Mouse (Mus musculus) large intestine, adult 2 months (tissue): ENCODE results near the gene D330020A13Rik. TPM values are rescaled to one million over a fixed set of nuclear protein-coding genes. Genes with fewer than 3 reads are reported as not detected.
"Not testable (repeated sequence)": the region's sequence is repeated elsewhere in the genome, so short reads cannot be mapped to it uniquely, and the experiment has no call there.

Experiments used
- DNase-seq: peaks from one replicate; pipeline ENCODE4 v3.0.0-alpha.2; 2012; ENCODE audit warnings: low read depth, low spot score
- WGBS: fragments of 180-500 bp; shearing (Covaris S2); methylation state at CpG from one replicate; pipeline ENCODE4 v1.1.7; 2018; 5-methylcytosine and 5-hydroxymethylcytosine counted together
- polyA plus RNA-seq: library from polyadenylated mRNA; depleted of rRNA; stranded (reverse); fragments of >200 nt; gene quantifications from 2 replicates; pipeline ENCODE4 v1.2.3, GENCODE M21; 2012; rRNA removed

The D330020A13Rik gene
- polyA plus RNA-seq, 1 experiment, result not detected

GRCm38 (mm10) chr6:120291396-120292009, 2.7 kb upstream of the D330020A13Rik start:
- 80% methylated on average over 7 of the region's 7 CpGs for WGBS
- no peak for DNase-seq

GRCm38 (mm10) chr6:120294785-120295133, 595 bp downstream of the D330020A13Rik start:
- WGBS, result under 1% methylated on average over 16 of the region's 16 CpGs

DNA sequence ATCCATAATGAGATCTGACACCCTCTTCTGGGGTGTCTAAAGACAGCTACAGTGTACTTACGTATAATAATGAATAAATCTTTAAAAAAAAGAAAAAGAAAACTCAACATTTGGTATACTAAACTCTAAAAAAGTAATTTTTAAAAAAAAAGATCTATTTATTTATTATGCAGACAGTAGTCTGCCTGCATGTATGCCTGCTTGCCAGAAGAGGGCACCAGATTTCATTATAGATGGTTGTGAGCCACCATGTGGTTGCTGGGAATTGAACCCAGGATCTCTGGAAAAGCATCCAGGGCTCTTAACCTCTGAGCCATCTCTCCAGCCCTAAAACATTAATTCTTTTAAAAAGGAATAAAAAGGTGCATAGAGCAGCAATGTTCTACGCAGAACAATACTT, 2.4 kb downstream of the D330020A13Rik start:
- 94% methylated on average over 2 of the region's 2 CpGs for WGBS
- DNase-seq, result not testable (repeated sequence)

More at GRCm38 (mm10) chr6:120294785-120295133, 595 bp downstream of the D330020A13Rik start:
- no peak for DNase-seq

DNA sequence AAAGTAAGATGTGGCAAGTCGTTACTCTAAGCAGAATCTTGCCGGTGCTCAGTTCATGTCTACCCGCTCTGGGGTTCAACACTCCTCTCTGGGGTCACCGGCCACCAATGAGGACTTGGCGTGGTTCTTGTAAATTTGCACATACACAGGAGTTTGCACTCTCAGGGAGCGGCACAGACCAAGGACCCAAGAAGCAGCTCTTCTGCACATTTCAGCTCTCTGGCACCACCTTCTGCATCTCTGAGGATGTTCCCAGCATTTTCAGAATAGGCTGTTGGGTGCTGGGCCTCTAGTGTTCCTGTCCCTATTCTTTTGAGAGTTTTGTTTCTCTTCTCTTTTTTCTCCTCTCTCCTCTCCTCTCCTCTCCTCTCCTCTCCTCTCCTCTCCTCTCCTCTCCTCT, 7.0 kb downstream of the D330020A13Rik start:
- DNase-seq, result no peak
- WGBS, result 13% methylated on average over 6 of the region's 6 CpGs

DNA sequence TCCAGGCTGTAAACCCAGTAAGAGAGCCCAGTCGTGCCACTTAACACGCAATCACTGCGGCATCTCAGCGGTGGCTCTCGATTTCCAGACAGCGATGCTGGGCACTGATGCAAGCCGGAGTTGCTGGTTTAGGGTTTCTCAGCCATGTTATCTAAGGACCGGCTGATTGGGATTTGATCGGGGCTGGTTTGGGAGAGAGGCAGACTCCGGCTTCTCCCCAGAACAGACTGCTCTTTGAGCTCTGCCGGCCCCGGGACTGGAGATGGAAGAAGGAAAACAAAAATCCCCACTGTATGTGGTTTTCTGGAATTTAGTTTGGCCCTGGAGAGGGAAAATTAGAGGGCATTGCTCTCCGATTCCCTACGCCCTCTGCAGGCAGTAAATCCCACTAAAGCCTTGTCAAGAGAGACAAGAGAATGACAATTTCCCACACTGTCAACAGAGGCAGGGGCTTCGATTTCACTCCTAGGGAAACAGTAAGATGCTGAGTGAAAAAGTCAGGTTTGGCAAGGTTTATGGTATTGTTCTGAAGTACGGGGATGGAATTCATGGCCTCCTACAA, 8.7 kb downstream of the D330020A13Rik start:
- DNase-seq, result no peak
- 39% methylated on average over 16 of the region's 16 CpGs for WGBS

DNA sequence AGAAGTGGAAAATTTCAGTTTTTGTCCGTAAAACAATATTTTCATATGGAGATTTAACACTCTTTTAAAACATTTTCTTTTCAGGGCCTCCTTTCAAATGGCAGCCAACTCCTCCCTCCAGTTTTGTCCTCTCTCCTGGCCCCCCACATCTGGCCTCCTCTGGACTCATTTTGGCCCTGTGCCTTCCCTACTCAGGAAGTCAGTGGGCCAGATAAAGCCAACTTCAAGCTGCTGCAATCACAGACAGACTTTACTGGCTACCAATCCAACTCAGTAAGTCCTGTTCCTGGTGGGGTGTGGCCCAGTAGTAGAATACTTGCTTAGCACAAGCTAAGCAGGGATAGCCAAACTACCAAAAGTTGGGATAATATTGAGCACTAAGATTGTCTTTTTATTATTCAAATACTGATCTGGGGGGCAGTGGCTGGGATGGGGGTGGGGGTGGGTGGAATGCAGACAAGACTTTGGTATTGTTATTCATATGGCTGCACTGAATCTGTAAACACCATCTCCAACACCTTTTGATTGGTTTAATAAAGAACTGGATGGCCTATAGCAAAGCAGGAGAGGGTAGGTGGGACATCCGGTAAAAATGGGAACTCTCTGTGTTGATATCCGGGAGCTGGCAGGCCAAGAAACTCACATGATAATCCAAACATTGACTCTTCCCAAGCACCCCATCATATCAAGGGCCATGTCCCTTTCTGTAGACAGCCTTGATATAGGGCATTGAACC, 12.9 kb downstream of the D330020A13Rik start:
- DNase-seq, result no peak
- 89% methylated on average over 3 of the region's 3 CpGs for WGBS

- no peak for DNase-seq
- WGBS, result 45% methylated on average over 9 of the region's 9 CpGs
These were observed 15.2 kb downstream of the D330020A13Rik start for GRCm38 (mm10) chr6:120309338-120309737.

DNA sequence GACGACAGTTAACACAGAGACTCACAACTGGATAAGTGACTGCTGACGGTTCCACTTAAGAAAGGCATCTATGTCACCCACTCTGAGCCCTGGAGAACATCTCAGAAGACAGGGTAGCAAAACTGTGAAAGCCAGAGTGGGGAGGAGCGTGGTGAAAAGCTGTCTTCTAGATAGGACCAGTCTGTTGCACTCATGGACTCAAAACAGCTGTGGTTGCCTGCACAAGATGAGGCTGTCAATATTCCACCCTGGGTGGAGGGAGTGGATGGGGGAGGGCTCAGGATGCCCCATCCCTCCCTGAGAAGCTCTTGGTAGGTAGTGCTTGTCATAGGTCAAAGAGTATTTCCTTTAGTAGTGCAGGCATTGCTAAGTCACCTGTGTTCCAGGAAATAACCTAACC, 15.6 kb downstream of the D330020A13Rik start:
- WGBS, result 24% methylated on average over 3 of the region's 3 CpGs

GRCm38 (mm10) chr6:120312443-120312842, 18.3 kb downstream of the D330020A13Rik start:
- no peak for DNase-seq
- 73% methylated on average over 5 of the region's 5 CpGs for whole genome bisulfite sequencing

More for the DNA sequence above, 15.6 kb downstream of the D330020A13Rik start:
- DNase-seq, result no peak

DNA sequence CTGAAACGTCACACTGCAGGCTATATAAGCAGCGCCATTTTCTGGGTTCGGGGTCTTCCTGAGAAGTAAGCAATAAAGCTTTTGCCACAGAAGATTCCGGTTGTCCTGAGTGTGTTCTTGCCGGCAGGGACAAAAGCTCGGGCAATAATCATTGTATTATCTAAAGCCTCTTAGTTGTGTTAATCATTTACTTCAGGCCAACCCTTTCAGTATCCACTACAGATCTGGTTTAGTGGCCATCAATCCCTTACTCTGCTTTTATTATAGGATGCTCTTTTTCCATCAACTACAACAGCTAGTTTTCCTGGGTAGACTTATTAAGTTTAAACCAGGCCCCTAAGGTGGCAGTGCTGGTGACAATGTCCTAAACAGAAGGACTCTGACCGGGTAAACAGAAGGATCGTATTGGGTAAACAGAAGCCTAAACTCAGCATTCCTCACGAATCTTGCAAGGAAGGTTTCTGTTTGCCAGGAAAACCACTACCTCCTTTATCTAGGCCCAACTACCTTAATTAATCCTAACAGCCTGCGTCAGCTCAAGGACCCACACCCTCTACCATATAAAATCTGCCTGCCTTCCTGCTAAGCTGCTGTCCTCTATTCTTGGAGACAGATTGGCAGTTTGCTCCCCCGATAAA, 24.3 kb downstream of the D330020A13Rik start:
- no peak for DNase-seq
- WGBS, result 26% methylated on average over 11 of the region's 11 CpGs

DNA sequence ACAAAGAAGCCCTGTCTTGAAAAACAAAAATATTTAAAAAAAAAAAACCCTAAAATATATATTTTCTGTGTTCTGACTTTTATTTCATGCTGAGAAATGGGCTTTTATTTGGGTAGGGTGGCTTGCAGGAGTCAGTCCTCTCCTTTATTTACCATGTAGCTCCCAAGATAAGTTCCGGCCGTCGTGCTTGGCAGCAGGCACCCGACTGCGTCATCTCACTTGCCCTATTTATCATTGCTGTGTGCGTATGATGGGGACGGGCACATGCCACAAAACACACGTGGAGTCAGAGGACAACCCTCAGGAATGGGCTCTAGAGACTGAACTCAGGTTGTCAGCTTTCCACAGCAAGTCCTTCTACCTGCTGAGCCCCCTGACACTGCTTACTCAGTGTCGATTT, 25.0 kb downstream of the D330020A13Rik start:
- 39% methylated on average over 9 of the region's 9 CpGs for WGBS
- no peak for DNase-seq

GRCm38 (mm10) chr6:120320369-120320768, 26.2 kb downstream of the D330020A13Rik start:
- DNase-seq, result no peak
- 51% methylated on average over 2 of the region's 2 CpGs for WGBS

GRCm38 (mm10) chr6:120324295-120324927, 30.2 kb downstream of the D330020A13Rik start:
- no peak for DNase-seq

DNA sequence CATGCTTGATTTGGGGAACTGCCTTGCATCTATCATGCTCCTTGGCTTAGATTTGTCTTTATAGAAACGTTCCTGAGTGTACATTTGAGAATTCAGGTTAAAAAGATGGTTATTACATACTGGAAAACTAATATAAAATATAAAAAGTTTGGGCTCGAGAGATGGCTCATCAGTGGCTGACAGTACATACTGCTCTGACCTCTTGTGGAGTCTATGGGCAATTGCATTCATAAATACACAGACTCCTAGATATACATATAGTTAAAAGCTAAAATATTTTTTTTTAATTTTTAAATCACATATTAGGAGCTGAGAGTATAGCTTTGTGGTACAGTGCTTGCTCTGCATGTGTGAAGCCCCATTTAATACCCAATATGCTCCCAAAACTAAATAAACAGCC, 38.2 kb downstream of the D330020A13Rik start:
- 78% methylated on average over 2 of the region's 2 CpGs for WGBS
- no peak for DNase-seq

More at GRCm38 (mm10) chr6:120324295-120324927, 30.2 kb downstream of the D330020A13Rik start:
- WGBS, result 32% methylated on average over 6 of the region's 6 CpGs

DNA sequence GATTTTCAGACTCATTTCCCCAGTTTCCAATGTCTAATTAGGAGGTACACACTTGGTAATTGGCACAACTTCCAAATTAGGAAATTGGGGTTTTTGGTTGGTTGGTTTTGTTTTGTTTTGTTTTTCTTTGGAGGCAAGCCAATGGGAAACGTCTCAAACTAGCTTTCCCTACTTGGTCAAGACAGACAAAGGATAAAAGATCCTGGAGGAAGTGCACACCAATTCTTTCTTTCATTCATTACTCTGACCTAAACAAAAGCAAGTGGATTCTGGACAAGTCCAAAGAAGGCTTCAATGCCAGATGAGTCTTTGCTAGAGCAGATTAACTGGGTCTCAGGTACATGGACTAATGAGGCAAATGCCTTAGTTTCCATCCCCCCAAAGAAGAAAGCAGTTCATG, 49.8 kb downstream of the D330020A13Rik start:
- 45% methylated on average over 1 of the region's 1 CpGs for WGBS

More for the DNA sequence above, 49.8 kb downstream of the D330020A13Rik start:
- no peak for DNase-seq

Other genes starting within 250 kb of the D330020A13Rik start
- gene Ninj2, start 201.0 kb upstream of the D330020A13Rik start, polyA plus RNA-seq, result 0.34 TPM in 1 of 2 replicates, not detected in the other
- 7.6 and 14.2 TPM in 2 replicates for gene B4galnt3, start 195 bp downstream of the D330020A13Rik start, polyA plus RNA-seq
- 2.1 and 4.0 TPM in 2 replicates for gene Kdm5a, start 69.8 kb downstream of the D330020A13Rik start, polyA plus RNA-seq
- gene Ccdc77, start 70.0 kb downstream of the D330020A13Rik start, polyA plus RNA-seq, result 2.4 and 3.2 TPM in 2 replicates
- 16.0 and 25.0 TPM in 2 replicates for gene Il17ra, start 168.9 kb downstream of the D330020A13Rik start, polyA plus RNA-seq
- 0.04 and 0.08 TPM in 2 replicates for gene Tmem121b, start 199.4 kb downstream of the D330020A13Rik start, polyA plus RNA-seq
- gene Hdhd5, start 237.0 kb downstream of the D330020A13Rik start, polyA plus RNA-seq, result 17.4 and 19.0 TPM in 2 replicates